Mouse (Mus musculus): ENCODE measurements around the gene Ms4a18.
"Not testable (repeated sequence)": the region's sequence is repeated elsewhere in the genome, so short reads cannot be mapped to it uniquely, and the experiment has no call there.

Ms4a18 gene

DNA sequence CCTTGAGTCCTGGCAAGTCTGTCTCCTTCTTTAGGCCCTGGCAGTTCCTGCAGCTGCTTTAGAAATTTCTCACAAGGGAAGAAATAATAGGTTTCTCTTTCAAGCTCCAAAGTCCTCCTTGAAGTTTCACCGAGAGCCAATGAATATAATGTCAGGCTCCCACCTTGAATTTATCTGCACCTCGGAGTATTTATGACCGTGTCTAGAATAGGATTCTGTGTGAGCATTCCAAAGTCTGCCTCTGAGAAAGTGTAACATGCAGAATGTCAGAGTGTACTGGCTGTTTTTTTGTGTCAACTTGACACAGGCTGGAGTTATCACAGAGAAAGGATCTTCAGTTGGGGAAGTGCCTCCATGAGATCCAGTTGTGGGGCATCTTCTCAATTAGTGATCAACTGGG lies at the start of gene Ms4a18:
Ms4a18 (minus strand) TSS at position 141 of the 400 bp plus-strand sequence.
- no peak for DNase-seq (ENCODE audit: low spot score in 2 of 2)

DNA sequence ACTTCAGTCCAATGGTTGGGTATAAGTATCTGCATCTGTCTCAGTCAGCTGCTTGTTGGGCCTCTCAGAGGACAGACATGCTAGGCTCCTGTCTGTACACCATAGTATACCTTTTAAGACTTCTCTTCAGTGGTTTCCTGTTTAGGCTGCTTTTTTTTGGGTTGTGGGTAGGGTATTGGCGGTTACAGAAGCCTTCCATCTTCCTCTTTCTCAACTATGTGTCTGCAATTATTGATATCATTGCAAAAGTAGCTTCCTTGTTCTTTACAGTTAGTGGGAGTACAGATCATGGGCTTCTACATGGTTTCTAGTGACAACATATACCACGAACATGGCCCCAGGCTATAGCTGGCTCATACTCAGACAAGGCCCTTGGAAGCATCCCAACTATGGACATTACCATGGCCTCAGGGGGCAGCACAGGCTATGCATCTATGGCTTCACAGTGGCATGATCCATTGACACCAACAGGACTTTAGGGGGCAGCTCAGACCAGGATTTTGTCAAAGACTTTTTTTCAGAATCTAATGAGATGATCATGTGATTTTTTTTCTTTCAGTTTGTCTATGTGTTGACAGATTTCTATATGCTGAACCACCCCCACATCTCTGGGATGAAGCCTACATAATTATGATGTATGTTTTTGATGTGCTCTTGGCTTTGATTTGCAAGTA lies 47.5 kb upstream of the Ms4a18 start:
- DNase-seq (ENCODE audit: low spot score in 2 of 2) = no peak

DNA sequence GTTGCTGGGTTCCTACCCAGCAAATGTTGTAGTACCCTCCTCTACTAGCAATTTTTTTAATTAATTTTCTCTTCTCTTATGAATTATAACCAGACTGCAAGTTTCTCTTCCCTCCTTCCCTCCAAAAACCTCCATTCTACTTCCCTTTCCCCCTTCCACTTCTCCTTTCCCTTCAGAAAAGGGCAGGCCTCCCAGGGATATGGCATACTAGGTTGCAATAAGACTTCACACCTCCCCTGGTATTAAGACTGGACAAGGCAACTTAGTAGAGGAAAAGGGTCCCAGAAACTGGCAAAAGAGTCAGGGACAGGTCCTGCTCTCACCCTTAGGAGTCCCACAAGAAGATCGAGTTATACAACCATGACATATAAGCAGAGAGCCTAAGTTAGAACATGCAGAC lies 43.1 kb upstream of the Ms4a18 start:
- no peak for DNase-seq (ENCODE audit: low spot score in 2 of 2)

GRCm38 (mm10) chr19:11059967-11060366 lies 42.1 kb upstream of the Ms4a18 start:
- DNase-seq (ENCODE audit: low spot score in 2 of 2) = no peak

DNA sequence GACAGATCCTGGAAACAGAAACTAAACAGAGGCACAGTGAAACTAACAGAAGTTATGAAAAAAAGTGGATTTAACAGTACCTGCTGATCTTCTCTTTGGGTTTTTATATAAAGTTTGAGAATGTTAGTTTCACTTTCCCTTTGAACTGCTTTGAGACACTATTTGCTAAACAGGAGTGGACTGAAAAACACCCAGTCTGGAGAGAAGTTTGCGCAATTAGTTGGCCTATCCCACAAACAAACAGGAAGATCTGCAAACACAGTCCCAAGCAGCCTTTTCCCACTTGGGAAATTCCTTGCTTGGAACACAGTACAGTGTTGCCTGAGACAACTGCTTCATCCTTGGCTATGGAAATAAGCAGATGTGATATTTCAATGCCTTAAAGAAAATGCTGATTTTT lies 37.9 kb upstream of the Ms4a18 start:
- DNase-seq (ENCODE audit: low spot score in 2 of 2) = not testable (repeated sequence)

- DNase-seq (ENCODE audit: low spot score in 2 of 2) = no peak
Measured at GRCm38 (mm10) chr19:11053277-11053676, 35.4 kb upstream of the Ms4a18 start.

- DNase-seq (ENCODE audit: low spot score in 2 of 2) = no peak
Measured at GRCm38 (mm10) chr19:11052877-11053276, 35.0 kb upstream of the Ms4a18 start.

DNA sequence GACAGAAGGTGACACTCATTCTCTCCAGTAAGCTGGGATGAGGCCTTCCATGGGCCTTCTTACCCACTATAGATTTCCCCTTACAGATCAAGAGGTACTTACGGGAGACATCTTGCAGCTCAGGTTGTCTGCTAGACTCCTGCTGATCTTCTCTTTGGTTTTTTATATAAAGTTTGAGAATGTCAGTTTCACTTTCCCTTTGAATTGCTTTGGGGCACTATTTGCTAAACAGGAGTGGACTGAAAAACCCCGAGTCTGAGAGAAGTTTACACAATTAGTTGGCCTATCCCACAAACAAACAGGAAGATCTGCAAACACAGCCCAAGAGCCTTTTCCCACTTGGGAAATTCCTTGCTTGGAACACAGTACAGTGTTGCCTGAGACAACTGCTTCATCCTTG lies 32.5 kb upstream of the Ms4a18 start:
- no peak for DNase-seq (ENCODE audit: low spot score in 2 of 2)

- DNase-seq (ENCODE audit: low spot score in 2 of 2) = no peak
Measured at GRCm38 (mm10) chr19:11049426-11049825, 31.6 kb upstream of the Ms4a18 start.

DNA sequence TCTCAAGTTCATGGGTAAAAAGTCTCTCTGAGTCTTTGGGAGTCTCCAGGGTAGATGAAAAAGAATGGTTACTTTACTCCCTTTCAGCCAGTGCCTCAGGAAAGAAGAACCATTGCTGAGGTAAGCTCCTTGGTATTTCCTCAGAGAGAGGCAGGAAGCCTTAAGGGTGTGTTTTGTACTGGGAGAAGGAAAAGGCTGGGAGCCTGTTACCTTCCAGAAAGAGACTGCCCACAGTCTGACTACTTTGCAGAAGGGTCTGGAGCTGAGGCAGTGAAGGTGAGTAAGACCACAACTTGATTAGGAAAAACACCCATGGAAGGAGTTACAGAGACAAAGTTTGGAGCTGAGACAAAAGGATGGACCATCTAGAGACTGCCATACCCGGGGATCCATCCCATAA lies 30.7 kb upstream of the Ms4a18 start:
- no peak for DNase-seq (ENCODE audit: low spot score in 2 of 2)

GRCm38 (mm10) chr19:11048009-11048408 lies 30.2 kb upstream of the Ms4a18 start:
- DNase-seq (ENCODE audit: low spot score in 2 of 2) = no peak

GRCm38 (mm10) chr19:11044996-11045711 lies 27.3 kb upstream of the Ms4a18 start:
- peak; percentile 27 to 70 for DNase-seq (ENCODE audit: low spot score in 2 of 2)

- DNase-seq (ENCODE audit: low spot score in 2 of 2) = no peak
Measured at GRCm38 (mm10) chr19:11044671-11044995, 26.8 kb upstream of the Ms4a18 start.

GRCm38 (mm10) chr19:11037570-11037969 lies 19.7 kb upstream of the Ms4a18 start:
- DNase-seq (ENCODE audit: low spot score in 2 of 2) = no peak

DNA sequence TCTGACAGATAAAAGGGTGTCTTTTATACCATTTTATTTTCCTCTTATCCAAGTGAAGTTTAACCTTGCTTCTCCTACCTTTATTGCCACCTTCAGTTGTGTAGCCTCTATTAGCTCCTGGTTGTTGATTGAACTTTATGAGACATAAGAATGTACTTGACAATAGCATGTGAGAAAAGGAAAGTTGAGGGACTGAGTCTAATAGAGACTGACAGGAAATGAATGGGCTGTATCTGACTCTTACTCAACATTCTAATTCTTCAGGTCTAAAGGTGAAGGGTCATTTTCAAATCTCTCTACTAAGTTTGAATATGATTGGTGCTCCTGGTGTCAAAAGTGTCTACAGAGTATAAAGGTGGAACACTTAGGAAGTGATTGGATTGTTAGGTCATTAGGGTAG lies 4.6 kb upstream of the Ms4a18 start:
- no peak for DNase-seq (ENCODE audit: low spot score in 2 of 2)

DNA sequence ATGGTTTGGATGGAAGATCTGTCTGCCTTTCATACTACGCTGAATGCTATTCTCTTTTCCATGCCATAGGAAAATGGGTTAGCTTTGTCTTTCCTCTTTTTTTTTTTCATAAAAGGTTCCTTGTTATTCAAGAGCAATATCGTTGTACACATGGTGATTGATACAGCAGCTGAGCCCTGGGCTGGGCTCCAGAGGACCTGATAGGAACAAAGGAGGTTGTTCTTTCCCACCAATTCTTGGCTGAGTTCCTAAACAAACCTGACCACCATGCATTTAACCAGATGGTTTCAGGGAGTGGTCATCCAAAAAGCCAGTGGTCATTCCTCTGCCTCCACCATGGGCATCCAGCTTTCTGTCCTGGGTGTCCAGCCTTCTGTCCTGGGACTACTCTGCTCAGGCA lies 580 bp downstream of the Ms4a18 start:
- no peak for DNase-seq (ENCODE audit: low spot score in 2 of 2)

DNA sequence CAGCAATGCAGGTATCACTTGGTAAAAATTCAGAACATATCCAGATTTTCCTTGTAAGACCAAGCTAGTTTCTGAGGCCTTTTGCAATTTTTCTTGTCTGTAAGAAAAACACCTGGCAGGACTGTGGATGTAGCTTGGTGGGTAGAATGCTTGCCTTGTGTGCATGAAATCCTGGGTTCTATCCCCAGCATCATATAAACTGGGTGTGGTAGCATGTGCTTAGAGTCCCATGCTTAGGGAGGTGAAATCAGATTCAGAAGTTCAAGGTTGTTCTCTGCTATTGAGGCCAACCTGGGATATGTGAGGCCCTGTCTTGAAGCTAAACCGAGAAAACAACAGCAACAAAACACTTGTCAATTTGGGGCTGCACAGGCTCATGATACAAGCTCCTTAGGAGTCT lies 1.8 kb downstream of the Ms4a18 start:
- DNase-seq (ENCODE audit: low spot score in 2 of 2) = no peak

- no peak for DNase-seq (ENCODE audit: low spot score in 2 of 2)
Measured at GRCm38 (mm10) chr19:11015468-11015867, 2.4 kb downstream of the Ms4a18 start.

GRCm38 (mm10) chr19:10993150-10993549 lies 24.7 kb downstream of the Ms4a18 start, which contains the start of gene Ms4a15:
TSS of gene Ms4a15 (minus strand) at chr19:10993250.
- DNase-seq (ENCODE audit: low spot score in 2 of 2) = no peak

DNA sequence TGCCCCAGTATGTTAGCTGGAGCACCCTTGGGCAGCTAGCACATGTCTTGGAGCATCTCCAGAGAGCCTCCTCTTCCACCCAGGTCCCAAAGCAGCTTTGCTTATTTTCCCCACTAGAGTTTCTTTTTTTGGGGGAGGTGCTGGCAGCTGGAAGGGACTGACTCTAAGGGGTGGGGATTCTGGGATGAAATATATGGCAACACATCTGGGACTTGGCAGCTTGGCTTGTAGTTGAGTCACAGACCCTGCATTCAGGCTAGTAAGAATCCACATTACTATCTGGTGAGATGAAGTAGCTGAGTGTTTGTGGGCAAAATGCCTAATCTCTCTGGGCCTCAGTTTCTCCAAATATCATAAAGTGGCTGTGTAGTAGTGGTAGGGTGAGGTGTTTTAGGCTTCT lies 25.9 kb downstream of the Ms4a18 start:
- DNase-seq (ENCODE audit: low spot score in 2 of 2) = no peak

DNA sequence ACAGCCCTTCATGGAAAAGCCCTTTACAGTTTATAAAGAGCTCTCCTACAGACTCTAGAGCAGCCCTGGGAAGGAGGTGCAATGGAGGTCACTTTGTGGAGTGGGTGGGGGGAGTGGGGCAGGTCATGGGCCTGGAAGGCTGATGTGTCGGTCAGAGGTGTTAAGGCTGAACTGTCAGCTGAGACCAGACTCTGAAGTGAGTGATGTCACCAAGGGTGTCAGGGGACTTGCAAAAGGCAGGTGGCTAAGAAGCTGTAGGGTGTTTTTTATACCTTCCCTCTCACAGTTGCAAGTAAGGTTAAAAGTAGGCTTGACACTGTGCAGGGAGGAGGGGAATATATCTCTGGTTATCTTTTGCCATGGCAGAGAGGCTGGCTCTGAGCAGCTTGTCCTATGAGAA lies 27.1 kb downstream of the Ms4a18 start:
- no peak for DNase-seq (ENCODE audit: low spot score in 2 of 2)

DNA sequence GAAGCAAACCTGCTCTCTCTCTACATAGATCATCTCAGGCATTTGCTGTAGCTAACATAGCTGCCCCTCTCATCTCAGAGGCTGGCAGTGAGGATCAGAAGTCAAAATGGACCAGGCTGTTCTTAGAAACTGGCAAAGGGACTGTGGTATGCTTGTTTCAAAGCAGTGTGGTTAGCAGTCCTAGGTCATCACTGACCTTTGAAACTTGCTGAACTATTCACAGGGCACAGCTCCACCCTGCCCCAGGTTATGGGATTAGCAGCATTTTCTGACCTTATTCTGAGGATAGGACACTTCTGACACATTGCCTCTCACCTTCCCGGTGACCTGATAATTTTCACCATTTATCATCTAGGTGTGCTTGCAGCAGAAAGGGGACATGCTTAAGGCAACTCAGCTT lies 29.3 kb downstream of the Ms4a18 start:
- no peak for DNase-seq (ENCODE audit: low spot score in 2 of 2)

GRCm38 (mm10) chr19:10985889-10986288 lies 31.9 kb downstream of the Ms4a18 start:
- no peak for DNase-seq (ENCODE audit: low spot score in 2 of 2)

GRCm38 (mm10) chr19:10984551-10984950 lies 33.3 kb downstream of the Ms4a18 start:
- DNase-seq (ENCODE audit: low spot score in 2 of 2) = no peak

Data from thymus, postnatal 10 days (tissue).